Mouse (Mus musculus) gastrocnemius, postnatal 14 days (tissue): ENCODE results near the gene Msantd1. TPM values are rescaled to one million over a fixed set of nuclear protein-coding genes. Genes with fewer than 3 reads are reported as not detected.

Source experiments
- DNase-seq: peaks from one replicate; pipeline ENCODE4 v3.0.0; 2021; ENCODE audit warnings: mixed read lengths
- intact Hi-C: fragments of 180-260 bp; cut with DNase I; formaldehyde crosslinking; loops from one replicate; pipeline ENCODE4 v1.15.1; 2025; ENCODE audit warnings: low total_unique reads
- total RNA-seq, 2 experiments: library from RNA; stranded (reverse); gene quantifications; 2 replicates each; pipeline ENCODE4 v1.2.3; 2021

The Msantd1 gene
- total RNA-seq, 2 experiments from 2014 or later, result 0.10 to 0.29 TPM

DNA sequence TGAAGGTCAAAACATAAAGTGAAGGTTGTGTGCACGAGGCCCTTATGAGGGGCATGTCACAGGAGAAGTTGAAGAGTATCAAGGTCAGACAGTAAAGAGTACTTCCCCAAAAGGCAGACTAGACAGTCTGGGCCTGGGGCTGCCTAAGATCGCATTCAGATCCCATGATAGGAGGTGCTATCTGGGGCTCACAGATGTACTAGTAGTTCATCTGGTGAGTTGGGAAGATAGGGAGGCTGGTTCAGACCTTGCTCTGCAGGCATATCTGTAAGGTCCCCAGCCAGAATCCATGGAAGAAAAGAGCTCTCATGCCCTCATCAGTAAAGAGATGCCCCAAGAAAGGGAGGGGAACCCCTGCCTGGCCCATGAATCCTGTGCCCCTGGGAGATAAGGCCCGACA, 11.0 kb downstream of the Msantd1 start:
- DNase-seq, result no peak
- intact Hi-C loops, result loop anchor here (5.0 kb wide), 3 partner anchors 59 to 124 kb away; partner anchors contain the start of gene Hgfac

GRCm38 (mm10) chr5:34922531-34922930, 14.7 kb downstream of the Msantd1 start:
- no peak for DNase-seq

GRCm38 (mm10) chr5:34923920-34924319, 16.1 kb downstream of the Msantd1 start:
- no peak for DNase-seq
- intact Hi-C loops, result no loop called here

More at GRCm38 (mm10) chr5:34922531-34922930, 14.7 kb downstream of the Msantd1 start:
- intact Hi-C loops, result no loop called here

DNA sequence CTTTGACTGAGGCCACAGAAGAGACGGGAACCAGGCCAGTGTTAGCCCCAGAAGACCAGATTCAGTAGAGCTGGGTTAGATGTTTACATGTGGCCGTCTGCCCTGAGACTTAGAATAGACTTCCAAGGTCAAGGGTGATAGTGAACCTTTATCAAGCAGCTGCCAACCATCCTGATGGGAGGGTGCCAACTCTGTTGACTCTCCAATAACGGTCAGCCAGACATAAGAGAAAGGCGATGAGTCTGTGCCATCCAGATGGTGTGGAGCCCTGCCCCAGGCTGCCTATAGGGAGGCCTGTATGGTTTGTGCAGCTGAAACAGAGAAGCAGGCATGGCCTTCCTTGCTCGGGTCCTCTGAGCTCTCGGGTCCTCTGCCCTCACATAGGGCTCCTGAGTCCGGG, 16.7 kb downstream of the Msantd1 start:
- DNase-seq, result no peak
- intact Hi-C loops, result no loop called here

GRCm38 (mm10) chr5:34927648-34928047, 19.8 kb downstream of the Msantd1 start:
- no peak for DNase-seq
- intact Hi-C loops, result no loop called here

DNA sequence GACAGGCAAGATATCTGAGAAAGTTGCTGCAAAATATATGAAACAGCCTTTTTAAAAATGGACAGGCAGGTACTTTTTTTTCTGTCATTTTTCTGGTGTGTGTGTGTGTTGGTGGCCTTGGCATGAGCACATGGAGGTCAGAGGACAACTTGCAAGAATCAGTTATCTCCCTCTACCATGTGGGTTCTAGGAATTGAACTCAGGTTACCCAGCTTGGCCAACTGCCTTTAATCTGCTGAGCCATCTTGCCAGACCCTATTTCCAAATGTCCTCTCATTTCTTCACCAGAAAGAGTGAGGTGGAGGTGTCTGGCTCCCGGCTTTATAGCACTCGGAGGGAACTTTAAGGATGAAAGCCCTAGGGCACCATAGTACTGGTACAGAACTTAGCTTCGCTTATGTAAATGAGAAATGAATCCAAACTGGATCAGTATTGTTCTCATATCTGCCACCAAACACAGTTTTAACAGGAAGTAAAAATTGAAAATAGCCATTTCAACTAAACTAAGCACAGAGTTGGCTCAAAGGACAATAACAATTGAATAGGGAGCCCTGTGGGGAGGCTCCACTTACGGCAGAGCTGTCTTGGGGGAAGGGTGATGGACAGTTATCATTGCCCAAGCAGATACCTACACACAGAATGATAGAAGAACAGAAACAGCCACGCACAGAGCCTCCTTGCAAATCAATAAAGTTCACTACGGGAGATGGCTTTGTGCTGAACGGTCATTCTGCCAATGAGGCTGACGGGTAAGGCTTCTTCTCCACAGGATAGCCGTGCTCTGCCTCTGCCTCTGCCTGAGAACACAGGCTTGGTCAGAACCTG, 22.6 kb downstream of the Msantd1 start:
- no peak for DNase-seq
- intact Hi-C loops, result no loop called here

GRCm38 (mm10) chr5:34931091-34931490, 23.3 kb downstream of the Msantd1 start:
- DNase-seq, result no peak
- intact Hi-C loops, result no loop called here

- DNase-seq, result no peak
- intact Hi-C loops, result no loop called here
These were observed 24.0 kb downstream of the Msantd1 start for GRCm38 (mm10) chr5:34931516-34932457.

- no peak for DNase-seq
- intact Hi-C loops, result no loop called here
These were observed 24.6 kb downstream of the Msantd1 start for GRCm38 (mm10) chr5:34932458-34932806.

DNA sequence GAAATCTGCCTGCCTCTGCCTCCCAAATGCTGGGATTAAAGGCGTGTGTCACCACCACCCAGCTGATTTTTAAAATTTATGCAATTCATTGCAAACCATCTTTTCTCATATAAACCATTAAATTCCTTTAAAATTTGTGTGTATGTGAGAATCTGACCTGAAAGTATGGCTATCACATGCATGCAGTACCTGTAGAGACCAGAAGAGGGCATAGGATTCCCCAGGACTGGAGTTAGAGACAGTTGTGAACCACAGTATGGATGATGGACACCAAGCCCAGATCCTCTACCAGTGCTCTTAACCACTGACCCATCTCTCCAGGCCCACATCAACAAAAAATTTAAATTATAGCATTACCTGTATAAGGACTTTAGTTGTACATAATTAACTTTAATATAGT, 25.6 kb downstream of the Msantd1 start:
- no peak for DNase-seq
- intact Hi-C loops, result no loop called here

DNA sequence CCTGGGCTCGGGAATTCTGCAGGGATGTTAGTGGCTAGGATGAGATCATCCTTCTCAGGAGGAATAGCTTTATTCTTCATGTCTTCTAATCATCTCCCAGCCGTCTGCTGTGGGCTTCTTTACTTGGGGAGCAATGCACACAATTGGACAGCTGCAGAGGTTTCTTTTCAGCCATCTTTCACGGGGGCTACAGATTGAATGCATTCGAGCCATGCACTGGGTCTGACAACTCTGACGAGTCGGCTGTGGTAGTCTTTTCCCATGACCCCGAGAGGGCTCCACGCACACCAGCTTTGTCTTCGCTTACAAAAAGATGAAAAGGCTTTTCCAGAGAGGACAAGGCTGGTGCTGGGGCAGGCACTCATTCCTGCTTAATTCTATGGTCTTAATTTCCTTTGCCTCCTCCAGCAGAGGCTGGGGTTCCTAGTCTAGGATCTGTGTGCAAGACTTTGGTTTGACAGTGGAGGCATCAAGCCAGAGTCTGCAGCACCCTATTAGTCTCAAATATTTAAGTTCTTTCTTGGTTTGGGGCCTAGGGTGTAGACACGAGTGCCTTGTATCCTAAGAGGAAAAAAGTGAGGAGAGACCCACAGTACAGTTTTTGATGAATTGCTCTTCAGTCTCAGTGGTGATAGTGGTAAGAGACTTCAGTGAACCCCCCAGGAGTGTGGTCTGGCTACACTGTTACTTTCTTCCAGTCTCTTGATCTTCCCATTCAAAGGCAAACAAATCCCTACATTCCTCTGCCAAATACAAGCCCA, 34.1 kb downstream of the Msantd1 start:
- intact Hi-C loops, result no loop called here
- DNase-seq, result no peak

GRCm38 (mm10) chr5:34943428-34943827, 35.6 kb downstream of the Msantd1 start:
- DNase-seq, result no peak
- intact Hi-C loops, result no loop called here

- DNase-seq, result peak; percentile 89
- intact Hi-C loops, result no loop called here
These were observed 41.3 kb downstream of the Msantd1 start, which contains the start of gene Rgs12 for GRCm38 (mm10) chr5:34948861-34949760. TSS of gene Rgs12 (plus strand) at chr5:34949445.

DNA sequence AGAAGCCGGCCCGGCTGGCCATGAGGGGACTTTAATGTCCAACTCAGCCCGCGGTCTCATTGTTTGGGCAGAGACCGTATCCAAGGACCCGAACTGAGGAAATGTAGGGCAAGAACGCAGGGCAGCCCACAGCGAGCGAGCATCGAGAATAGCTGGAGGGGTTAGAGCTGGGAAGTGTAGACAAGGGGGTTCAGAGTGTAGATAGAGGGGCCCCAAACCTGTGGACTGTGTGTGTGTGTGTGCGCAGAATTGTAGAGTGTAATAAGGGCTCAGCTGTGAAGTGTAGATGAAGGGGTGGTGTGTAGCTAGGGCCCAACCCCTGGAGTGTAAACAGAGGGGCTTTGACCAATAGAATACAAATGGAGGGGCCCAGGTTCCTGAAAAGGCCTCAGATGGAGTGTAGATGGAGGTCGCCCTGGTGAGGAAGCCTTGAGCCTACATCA, 42.0 kb downstream of the Msantd1 start:
- no peak for DNase-seq
- intact Hi-C loops, result no loop called here

DNA sequence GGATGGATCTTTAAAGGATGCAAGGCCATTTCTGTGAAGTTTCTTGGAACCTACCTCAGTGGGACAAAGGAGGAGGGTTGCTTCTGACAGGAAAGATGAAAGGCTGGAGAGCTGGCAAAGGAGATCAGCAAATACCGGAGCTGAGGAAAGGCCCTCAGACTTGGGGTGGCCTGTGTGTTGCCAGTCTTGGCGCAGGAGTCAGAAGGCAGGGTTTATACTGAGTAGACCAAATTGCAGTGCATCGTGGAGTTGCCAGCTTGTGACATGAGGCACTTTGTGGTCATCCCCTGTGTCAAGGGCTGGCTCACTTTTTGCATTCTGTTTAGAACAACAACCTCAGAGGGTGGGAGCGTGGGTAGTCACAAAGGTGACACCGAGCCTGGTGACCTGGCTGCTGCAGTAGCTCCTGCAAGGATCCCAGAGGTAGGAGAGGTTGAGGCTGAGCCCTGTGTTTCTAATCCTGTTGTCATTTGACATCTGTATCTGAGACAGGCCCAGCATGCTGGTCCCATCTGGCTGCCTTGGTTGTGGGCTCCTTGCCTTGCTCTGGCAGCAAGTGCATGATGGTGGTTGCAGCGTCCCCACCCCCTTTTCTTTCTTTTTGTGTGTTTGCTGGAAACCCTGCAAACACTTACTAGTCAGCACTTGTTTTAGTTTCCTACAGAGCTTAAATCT, 42.8 kb downstream of the Msantd1 start:
- DNase-seq, result no peak
- intact Hi-C loops, result no loop called here

DNA sequence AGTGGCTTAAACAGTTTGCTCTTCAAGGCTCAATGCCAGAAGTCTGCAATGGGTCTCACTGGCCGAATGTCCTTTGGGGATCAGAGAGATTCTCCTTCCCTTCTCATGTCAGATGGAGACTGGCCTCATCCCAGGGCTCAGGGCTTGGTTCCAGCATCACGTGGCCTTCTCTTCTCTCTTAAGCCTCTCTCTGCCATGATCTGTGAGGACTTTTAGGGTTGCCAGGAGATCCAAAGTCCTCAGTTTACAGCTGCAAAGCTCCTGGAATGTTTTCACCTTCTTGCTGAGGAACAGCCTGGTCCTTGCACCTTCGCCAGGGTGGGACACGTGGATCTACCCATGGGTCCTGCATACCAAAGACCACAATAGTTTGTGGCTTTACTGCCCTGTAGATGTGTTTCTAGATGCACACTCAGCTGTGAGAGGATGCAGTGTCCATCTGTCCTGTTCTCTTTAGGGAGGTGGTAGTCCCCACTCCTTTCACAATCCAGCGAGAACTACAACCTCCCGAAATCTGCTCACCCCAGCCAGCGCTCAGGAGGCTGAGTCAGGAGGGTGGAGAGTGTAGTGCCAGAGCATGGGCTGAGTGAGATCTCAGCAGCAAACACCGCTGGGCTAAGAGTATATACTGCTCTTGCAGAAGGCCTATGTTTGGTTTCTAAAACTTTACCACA, 43.5 kb downstream of the Msantd1 start:
- intact Hi-C loops, result no loop called here
- DNase-seq, result peak; percentile 60

GRCm38 (mm10) chr5:34954508-34954907, 46.7 kb downstream of the Msantd1 start:
- DNase-seq, result no peak
- intact Hi-C loops, result no loop called here

DNA sequence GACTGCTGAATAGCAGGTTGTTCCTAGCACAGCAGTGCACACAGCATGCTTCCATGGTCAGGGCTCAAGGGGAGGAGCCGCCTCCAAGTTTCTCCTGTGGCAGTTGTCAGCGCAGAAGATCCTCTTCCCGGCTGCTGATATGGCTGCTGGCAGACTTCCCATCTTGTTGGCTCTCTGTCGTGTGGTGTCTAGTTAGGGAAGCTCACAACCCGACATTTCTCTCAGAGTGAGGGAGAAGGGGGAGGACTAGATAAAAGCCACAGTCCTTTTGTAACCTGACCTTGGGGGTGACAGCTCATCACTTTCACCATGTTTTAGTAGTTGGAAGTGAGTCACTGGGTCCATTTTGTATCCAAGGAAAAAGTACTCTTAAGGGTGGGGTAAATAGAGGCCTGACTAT, 47.8 kb downstream of the Msantd1 start:
- peak; percentile 54 for DNase-seq
- intact Hi-C loops, result no loop called here
